Mouse (Mus musculus) lung, postnatal 10 days (tissue): ENCODE measurements around the gene Lin7a.

ENCODE experiments used
- DNase-seq: peaks from one replicate; pipeline ENCODE4 v3.0.0; 2021

The Lin7a gene

DNA sequence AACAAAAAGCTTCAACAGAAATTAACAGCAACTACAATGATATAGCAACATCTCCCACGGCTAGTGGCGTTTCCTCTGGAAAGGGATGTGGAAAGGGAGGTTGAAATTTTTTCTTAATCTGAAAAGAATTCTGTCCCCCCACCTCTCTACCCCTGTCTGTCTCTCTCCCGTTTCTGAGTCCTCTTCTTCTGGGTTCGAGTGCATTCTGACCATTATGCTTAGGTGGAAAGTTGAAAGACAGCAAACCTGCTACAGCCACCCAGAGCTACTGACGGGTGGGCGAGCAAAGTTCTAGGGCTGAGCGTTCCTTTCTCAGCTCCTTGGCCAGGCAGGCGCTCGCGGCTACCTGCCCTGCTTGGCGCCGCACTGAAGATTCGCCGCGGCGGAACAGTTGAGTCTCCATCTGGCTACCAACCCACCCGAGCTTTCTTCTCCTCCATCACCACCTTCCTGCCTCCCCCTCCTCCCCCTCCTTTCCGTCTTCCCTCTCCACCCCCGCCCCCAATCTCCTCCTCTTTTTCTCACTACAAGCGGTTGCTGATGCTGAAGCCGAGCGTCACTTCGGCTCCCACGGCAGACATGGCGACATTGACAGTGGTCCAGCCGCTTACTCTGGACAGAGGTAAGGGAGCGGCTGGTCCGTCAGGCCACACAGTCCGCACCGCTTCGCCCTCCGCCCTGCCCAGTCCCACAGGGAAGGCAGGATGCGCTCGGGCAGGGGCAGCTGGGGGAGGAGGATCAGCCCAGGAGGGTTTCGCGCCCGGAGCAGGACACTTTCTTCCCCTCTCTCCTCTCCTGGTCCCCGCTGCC lies at the start of gene Lin7a:
TSS of gene Lin7a (plus strand) at position 366 of the 810 bp plus-strand sequence.
- peak; percentile 8 for DNase-seq

DNA sequence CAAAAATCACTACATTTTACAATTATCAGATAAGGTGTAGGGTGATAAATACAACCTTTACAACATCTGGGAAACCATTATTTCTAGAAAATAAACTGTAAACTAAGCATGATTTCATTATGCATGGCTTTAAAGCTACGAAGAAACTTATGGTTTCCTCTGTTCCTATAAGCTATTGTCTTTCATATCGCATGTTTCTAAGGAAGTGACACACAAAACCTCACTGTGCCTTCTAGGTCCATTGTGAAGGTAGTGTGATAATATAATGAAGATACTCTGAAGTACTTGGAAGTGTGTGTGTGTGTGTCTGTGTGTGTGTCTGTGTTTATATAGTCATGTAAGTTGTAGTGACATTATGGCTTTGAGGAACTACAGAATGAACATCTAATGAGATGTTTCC lies 49.8 kb upstream of the Lin7a start:
- DNase-seq, result no peak

DNA sequence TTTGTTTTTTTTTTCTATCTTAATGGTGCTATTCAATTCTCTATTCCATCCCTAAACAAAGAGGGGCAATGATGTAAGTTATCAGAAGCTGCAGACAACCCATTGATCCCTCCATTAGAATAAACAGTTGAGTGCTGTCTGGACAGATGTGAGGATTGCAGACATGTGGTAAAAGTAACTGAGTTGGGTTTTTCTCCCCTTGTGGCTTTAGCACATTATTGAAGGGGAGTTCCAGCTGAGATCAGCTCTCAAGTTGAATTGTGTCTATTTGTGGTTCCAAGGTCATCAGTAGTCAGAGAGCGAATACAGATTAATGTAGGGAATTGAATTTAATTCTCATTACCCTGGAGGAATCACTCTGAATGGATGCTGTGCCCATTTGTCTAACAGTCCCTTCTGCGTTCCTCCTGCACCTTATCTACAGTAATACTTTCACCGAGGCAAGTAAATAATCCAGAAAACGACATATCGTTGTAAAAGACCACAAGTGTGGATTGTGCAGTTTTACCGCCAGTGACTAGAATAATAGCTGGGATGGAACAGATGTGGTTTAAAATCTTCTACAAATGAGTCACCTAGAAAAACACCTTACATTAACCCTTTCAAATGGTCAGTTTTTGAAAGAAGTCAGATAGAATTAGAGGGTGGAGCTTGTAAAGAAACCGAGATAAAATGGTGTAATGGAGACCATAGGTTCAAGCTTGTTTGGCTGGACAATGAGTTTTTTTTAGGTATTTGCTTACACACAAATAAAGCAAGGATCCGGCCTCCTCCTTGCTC lies 48.9 kb upstream of the Lin7a start:
- no peak for DNase-seq

DNA sequence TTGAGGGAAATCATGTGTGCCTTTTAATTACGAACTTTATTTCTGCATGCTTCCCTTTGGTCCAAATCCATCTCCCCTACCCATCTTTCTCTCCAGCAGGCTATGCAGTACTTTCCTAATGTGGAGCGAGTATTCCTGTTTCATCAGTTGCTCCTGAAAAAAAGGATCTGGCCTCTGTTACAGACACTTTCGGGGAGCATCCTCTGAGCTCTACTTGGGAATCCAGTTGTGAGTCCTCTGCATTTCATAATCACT lies 48.4 kb upstream of the Lin7a start:
- no peak for DNase-seq

DNA sequence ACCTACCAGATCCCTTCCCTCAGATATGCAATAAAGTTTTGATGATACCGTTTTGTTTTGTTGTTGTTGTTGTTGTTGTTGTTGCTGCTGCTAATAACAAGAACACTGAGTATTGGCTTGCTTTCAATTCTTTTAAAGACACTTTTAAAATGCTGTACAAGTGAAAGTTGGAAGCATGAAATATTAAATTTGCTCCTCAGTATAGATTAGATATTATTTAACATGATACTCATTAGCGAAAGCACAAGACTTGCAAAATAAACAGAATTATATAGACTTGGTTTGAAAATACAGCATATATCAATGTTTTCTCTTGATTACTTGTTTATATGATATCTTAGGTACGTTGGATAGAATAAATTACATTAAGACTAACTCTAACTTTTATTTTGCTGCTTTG lies 47.7 kb upstream of the Lin7a start:
- DNase-seq, result no peak

DNA sequence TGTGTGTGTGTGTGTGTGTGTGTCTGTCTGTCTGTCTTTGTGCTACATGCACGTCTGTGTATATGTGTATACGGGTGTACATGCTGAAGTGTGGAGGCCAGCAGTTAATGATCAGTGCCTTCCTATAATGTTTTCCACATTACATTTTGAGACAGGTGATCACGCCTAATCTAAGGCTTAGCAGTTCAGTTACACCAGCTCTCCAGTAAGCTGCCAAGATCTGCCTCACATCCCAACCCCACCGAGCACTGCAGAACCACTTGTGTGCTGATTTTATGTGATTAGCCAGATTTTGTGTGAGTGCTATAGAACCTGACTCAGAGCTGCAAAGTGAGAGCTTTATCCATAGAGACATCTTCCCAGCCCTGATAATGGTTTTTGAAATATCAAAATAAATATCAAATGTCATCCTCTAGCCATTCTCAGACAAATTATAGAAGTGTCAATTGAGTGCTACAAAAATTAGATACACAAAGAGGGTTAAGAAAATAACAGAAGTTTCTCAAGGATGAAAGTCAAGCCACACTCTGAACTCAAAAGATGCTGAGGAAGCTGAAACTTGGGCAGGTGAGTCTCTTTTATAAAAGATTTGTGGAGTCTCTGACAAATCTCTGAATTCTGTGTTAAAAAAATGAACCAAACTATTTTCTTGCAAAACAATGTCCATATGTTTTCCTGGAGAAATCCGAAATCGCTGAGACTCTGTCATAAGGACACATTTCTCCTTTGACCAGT lies 46.7 kb upstream of the Lin7a start:
- DNase-seq, result no peak

DNA sequence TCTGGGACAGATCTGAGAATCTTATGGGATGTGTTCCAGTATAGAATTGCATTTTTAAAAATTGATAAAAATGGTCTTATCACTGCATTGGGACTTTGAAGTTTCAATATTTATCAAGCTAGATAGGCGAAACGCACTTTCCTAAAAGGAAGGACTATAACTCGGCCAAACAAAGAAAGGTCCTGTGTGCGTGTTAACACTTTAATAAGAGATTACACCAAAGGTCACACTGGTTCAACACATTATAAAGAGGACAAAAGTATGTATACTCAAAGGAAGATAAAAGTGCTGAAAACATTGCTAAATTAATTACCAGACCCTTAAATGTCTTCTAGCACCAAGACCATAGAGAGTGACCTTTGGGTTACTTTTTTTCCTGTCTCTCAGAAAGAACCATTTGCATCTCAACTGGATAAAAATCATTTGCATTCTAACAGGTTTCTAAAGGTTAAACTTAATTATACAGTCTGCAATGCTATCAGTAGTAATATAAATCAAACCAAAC lies 46.1 kb upstream of the Lin7a start:
- DNase-seq, result no peak

DNA sequence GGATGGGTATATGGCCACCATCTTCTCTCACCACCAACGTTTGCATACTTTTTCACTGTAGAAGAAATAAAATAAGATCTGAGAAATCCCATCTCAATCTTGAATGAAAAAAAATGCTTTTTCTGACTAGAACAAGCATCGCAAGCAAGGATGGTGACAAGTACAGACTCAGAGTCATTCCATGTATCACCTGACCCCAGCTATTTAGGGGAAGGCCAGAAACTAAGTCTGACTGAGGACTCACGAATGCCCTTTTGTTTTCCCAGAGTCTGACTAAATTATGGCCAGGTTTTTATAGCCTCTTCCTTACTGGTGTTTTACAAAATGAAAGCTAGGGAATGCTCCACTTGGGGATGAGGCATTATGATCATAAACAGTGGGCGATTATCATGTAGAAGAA lies 45.6 kb upstream of the Lin7a start:
- no peak for DNase-seq

DNA sequence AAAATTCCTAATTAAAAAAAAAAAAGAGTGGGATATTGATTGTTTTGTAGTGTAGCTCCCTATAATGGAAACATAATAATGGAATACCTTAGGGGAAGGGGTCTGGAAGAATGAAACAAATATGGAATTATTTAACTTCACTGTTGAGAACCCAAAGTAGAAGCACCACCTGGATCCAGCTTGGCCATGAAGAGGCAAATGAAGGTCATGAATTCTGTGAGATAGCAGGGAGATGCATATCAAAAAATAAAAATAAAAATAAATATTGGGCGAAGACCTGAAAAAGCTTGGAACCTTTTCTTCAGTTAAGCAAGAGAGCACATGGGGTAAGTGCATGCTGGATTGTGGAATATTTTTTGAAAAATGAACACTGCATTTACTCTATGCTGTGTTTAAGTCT lies 43.6 kb upstream of the Lin7a start:
- DNase-seq, result no peak

DNA sequence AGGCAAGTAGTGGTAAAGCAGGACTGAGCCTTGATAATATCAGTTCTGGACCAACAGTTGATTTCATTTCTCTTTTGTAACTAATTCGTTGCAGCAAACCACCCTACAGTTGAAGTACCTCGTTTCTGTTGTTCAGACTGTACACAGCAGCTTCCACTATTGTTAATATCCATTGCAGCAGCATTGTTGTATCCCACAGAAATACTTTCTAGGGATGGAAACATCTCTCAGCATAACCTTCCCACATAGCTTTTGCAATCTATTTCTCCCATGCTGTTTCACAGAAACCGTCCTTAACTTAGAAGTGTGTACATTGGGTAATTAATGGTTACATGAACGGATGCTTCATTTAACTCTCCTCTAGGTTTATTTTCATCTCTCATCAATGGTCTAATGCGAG lies 42.7 kb upstream of the Lin7a start:
- DNase-seq, result no peak

DNA sequence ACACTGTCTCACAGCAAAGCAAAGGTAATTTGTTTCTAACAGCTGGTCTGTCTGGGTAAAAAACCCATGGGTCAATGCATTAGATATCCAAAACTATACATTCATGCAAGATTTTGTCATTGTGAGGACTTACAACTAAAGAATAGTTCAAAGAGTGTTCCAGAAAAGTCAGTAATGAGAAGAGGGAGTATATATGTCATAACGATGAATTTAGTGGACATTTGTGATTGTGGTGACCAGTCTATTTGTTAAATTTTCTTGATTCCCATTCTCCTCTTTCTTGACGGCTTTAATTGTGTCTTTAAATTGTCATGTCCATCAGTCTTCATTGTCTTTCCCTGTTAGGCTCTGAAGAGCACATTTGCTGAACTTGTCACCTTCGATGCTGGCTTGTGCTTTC lies 42.1 kb upstream of the Lin7a start:
- DNase-seq, result no peak

DNA sequence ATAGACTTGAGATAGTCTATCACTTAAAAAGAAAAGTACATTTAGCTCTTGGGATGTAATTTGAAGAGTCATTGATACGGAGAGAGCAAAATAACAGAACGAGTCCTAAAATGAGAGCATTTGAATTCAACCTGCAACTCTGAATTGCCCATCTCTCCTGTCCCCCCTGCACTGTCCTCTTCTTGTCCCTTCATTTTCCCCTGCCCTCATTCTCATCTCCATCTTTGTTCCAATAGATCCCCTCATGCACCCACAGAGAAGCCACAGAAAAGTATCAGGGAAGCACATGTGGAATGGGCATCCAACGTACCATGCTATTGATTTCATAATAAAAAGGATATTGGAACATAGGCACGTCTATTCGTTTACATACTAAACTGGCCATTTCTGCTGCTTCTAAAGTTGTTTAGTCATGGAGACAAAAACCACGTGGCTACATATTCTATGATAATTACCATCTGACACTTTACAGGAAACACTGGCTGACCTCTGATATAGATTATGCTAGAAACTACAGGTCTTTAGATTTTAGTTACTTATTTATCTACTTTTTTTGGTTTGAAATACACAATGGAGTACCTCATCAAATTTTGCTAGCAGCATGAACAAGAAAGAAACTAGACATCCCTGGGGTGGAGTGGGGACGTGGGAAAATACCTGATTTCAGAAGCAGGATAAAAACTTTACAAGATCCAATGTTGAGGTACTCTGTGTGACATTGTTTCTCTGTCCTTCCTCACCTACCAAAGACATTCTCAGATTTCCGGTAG lies 41.2 kb upstream of the Lin7a start:
- no peak for DNase-seq

DNA sequence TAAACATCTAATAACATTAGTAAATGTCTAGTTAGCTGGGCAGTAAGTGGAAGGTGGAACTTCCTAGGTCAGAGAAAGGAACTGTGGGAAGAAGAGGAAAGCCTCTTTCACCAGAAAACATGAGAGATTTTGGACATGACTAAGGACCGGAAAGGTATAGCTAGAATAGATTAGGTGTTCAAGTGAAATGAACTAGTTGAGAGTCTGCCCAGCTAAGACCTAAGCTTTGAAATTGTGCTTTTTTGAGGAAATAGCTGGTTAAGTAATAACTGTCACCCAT lies 40.7 kb upstream of the Lin7a start:
- no peak for DNase-seq

DNA sequence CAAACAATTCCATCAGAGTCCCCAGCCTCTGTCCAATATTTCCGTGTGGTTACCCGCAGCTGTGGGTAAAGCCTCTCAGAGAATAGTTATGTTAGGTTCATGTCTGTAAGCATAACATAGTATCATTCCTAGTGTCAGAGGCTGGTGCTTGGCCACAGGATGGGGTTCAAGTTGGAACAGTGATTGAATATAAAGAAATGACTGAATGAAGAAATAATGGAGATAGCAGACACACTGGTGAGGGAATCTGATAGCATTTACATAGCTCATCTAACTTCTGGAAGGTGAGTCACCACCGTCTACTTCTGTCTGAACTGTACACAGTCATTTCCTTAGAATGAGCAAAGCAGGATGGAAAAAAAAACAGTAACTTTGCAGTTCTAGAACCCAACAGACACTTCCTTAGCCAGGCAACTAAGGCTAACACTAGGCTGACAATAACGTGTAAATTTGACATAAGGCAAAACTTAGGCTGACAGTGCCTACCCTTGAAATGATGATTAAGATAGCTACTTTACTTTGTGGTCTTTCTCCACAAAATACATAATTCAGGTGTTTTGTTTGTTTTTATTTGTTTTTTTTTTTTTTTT lies 40.0 kb upstream of the Lin7a start:
- no peak for DNase-seq

DNA sequence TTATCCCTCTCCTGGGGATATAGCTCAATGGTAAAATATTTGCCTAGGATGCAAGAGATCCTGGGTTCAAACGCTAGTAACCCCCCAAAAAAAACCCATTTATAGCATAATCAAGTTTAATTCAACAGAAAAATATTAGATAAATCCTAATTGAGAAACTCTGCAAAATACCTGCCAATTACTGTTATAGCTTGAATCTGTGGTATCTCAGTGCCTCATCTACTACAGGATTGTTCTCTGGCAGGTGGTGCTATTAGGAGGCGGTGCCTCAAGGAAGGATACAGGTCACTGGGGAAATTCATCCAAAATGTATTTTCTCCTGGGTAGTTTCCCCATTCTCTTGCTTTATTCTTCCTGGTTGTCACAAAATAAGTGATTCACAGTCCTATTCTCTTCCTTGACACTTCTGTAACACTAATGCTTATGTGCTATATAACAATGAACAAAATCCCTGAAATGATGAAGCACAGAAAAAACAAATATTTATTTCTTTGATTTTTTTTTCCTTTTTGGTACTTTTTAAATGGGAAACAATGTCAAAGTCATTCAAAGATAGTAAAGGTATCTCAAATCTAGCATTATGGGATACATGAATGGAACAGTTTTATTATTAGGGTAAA lies 38.9 kb upstream of the Lin7a start:
- DNase-seq, result no peak

DNA sequence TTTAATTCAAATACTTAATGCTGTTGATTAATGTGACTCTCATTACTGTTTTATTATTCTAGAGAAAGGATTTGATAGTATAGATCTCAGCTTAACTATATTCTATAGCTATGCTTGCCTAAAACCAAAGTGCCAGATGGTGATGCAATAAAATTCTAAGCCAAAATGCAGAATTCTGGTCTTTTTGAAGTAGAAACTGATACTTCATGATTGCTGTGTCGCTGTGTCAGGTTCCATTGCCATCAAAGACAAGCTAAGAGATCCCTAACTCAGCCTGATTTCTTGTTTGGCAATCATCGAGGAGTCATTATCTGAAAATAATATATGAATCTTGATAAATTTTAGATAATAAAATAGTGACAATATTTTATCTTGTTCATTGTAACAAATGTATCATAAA lies 38.3 kb upstream of the Lin7a start:
- no peak for DNase-seq

DNA sequence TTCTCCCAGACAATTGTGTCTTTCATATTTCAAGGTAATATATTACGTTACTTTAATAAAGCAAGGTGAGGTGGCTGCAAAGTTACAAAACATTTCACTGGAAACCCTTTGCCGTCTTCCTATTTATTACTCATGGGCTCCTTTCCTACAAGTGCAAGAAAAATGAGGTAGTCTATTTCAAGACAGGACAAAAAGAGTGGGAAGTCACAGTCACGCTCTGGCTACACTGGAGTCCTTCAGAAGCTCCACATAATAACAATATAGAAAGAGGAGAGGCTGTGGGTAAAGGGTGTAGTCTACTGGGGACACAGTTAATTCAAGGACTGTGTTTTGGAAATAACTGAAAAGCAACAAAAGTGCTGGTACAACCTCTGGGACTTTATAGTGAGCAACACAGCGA lies 37.7 kb upstream of the Lin7a start:
- no peak for DNase-seq

DNA sequence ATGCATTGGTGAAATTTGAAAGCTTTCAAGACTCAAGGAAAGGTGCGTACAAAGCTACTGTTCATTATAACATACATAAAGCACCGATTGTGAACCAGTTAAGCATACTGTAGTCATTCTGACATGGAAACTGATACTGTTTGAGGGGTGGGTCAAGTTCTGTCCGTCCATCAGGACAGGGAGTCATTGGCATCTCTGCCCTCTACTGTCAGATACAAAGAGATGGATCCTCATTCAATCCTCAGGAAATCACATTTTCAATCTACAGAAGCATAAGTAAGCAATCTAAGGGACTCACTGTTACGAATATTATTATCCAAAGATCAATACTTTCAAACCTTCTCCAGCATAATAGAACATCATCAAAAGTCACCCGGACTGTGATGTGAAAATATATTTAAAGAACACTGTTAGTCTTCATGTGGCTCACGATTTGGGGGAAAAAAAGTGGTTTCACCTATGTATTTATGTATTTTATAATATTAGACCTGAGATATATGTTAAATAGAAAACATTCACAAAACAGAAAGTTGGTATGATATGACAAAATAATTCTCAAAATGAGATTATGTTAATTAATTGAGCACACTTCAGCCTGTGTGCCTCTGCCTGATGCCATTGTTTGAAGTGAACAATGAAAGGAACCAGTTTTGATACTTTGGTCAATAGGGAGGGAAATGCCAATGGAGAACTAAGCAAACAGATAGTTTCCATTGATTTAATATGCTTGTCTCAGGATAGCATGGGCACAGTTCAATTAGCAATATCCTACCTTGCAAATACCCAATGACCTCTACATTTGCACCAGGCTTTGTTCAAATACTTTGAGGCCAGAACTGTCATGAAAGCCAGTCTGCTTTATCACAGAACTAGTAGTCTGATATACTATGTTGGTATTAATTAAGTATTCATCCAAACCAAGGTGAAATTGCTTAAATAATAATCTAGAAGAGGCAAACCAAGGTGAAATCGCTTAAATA lies 36.8 kb upstream of the Lin7a start:
- DNase-seq, result no peak

DNA sequence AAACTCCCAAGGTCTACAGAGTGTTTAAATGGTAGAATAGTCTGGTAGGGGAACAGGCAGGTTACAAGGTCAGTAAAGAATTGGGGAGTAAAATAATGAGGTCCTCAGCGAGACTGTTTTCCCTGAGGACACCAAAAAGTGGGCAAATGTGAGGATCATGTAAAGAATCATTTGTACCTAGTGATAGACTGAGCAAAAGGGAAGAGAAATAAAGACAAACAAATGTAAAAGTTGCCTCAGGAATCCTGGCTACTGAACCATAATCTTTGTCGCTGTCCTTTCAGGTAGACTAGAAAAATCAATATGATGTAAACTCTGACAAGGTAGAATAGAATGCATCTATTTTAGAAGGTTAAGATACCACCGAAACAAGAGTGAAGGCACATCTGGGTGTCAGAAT lies 36.0 kb upstream of the Lin7a start:
- no peak for DNase-seq

DNA sequence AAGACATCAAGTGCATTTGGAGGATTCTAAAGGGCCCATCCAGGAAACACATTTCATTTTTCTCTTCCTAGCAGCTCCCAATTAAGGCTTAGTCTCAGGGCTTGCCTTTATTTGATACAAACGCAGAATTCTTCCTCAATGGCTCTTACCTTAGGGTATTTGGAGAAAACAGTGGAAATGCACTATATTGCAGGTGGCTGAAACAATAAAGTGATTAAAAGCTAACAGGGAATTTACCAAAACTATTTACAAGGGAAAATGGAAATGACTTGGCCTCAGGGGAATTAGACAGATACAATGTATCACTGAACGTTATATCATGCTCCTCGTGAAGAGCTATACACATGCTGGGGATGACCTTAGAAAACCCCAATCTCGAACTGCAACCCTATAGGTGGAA lies 35.3 kb upstream of the Lin7a start:
- no peak for DNase-seq

DNA sequence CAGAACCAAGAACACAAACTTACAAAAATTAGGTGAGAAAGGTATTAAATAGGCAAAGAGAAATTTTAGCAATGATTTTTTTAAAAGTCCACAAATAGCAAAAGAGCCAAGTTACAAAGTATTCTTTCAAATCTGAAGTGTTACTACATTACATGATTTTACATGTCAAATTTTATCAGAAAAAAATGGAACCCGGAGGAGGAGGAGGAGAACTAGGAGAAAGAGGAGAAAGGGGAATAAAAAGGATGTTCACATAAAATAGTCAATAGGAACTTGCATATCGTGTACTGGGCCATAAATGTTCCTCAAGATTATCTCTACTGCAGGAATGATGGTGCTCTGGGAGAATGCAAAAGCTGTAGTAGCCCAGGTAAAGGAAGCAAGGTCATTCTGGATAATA lies 34.4 kb upstream of the Lin7a start:
- DNase-seq, result no peak
